Mouse (Mus musculus): ENCODE results near the gene Slc23a2. TPM values are rescaled to one million over a fixed set of nuclear protein-coding genes. Genes with fewer than 3 reads are reported as not detected.

The Slc23a2 gene
- polyA plus RNA-seq, 1 experiment from 2014 or later: 15.2 TPM

DNA sequence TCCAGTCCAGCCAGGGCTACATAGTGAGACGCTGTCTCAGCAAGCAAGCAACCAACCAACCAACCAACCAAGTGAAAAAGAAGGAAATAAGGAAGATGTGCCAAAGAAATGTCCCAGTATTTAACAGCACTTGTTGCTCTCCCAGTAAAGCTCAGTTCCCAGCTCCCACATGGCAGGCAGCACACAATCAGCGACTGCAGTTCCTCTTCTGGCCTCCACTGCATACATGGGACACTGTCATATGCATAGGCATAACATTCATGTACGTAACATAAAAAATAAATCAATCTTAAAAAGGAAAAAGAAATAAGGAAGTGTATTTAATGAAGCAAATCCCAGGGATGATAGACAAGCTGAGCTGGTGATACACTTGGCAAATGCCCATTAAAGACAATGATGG is 23.9 kb downstream of the Slc23a2 start:
- H3K9me3 ChIP-seq (ENCODE audit: low read length): no peaks in the 10 kb centered on the region

DNA sequence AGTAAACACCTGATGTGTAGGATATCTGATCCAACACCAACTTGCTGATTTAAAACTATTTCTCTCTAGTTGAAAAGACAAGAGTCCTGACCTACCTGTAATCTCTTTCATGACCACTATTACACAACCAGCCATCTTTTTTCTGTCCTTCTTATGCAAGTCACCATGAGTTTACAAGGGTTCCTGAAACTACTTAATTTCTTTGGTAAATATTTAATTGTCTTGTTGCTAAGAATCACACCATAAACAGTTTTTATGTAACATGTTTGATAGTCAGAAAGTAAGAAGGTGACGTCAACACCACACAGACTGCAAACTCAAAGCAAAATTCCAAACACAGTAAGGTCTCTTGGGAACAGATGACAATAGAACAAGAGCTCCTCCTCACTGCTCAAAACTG is 26.3 kb downstream of the Slc23a2 start:
- no peaks in the 10 kb centered on the region for H3K27me3 ChIP-seq (ENCODE audit: insufficient read depth, low read length)

More for the DNA sequence above, 23.9 kb downstream of the Slc23a2 start:
- Histone ChIP-seq H3K27ac (ENCODE audit: low read length) (no peak overlapping the region), H3K27me3 (ENCODE audit: insufficient read depth, low read length) (no peaks in the 10 kb centered on the region), H3K36me3 (ENCODE audit: insufficient read depth, low read length) (no peaks in the 10 kb centered on the region), H3K4me1 (ENCODE audit: insufficient read depth, low read length) (no peaks in the 10 kb centered on the region), H3K4me3 (ENCODE audit: low read length) (no peak overlapping the region), H3K4me2 (replicated peaks; ENCODE audit: low read depth, low read length) (no peak overlapping the region), H3K9ac (replicated peaks; ENCODE audit: low read length) (no peak overlapping the region)
- no peak for ATAC-seq (ENCODE audit: low FRiP score, low TSS enrichment)
- WGBS: 92% methylated on average over 3 of the region's 3 CpGs

DNA sequence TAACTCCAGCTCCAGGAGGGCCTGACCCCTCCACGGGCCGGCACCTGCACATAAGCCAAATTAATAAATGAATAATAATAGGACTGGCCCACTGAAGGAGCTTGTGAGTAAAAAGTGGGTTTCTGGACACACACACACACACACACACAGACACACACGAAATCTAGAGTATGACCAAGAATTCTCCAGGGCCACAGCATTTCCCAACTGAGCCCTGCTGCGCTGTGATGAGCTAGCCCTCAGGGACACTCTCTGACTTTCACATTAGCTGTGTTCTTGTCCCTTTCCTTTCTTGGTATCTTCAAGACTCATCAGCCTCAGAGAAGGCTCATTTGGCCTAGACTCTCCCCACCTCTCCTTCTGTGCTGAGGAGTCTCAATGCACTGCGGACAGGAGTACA is 29.0 kb downstream of the Slc23a2 start:
- Histone ChIP-seq H3K27me3 (ENCODE audit: insufficient read depth, low read length) (no peaks in the 10 kb centered on the region), H3K4me2 (replicated peaks; ENCODE audit: low read depth, low read length) (no peak overlapping the region), H3K9ac (replicated peaks; ENCODE audit: low read length) (no peak overlapping the region), H3K4me1 (ENCODE audit: insufficient read depth, low read length) (peaks cover 16% of the 10 kb centered on the region), H3K9me3 (ENCODE audit: low read length) (no peaks in the 10 kb centered on the region), H3K4me3 (ENCODE audit: low read length) (no peak overlapping the region), H3K36me3 (ENCODE audit: insufficient read depth, low read length) (no peaks in the 10 kb centered on the region), H3K27ac (ENCODE audit: low read length) (no peak overlapping the region)
- WGBS: 84% methylated on average over 5 of the region's 5 CpGs
- no peak for ATAC-seq (ENCODE audit: low FRiP score, low TSS enrichment)

More for the DNA sequence above, 26.3 kb downstream of the Slc23a2 start:
- Histone ChIP-seq H3K4me1 (ENCODE audit: insufficient read depth, low read length) (peaks cover 13% of the 10 kb centered on the region), H3K27ac (ENCODE audit: low read length) (no peak overlapping the region), H3K36me3 (ENCODE audit: insufficient read depth, low read length) (no peaks in the 10 kb centered on the region), H3K4me2 (replicated peaks; ENCODE audit: low read depth, low read length) (no peak overlapping the region), H3K4me3 (ENCODE audit: low read length) (no peak overlapping the region), H3K9ac (replicated peaks; ENCODE audit: low read length) (no peak overlapping the region), H3K9me3 (ENCODE audit: low read length) (no peaks in the 10 kb centered on the region)
- ATAC-seq (ENCODE audit: low FRiP score, low TSS enrichment): no peak
- 85% methylated on average over 1 of the region's 1 CpGs for WGBS

DNA sequence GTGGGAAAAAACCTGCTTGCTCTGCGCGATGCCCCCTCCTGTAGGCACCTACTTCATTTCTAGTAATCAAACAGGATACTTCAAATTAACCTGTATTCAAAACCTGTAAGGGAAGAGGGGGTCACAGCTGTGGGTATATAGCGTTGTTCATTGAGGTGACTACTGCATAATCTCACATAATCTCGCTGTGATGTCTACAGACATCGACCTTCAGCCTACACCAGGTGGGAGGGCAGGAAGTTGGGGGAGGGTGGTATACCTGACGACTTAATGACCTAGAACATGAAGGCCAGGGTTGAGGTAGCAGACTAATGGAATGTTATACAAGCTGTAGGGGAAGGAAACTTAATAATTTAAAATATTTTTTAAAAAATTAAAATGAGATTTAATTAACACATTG is 29.6 kb downstream of the Slc23a2 start:
- Histone ChIP-seq H3K4me3 (ENCODE audit: low read length) (no peak overlapping the region), H3K27me3 (ENCODE audit: insufficient read depth, low read length) (no peaks in the 10 kb centered on the region), H3K9ac (replicated peaks; ENCODE audit: low read length) (no peak overlapping the region), H3K4me1 (ENCODE audit: insufficient read depth, low read length) (peaks cover 20% of the 10 kb centered on the region), H3K27ac (ENCODE audit: low read length) (peak overlapping the region; percentile 43; the same call in 1 of the 2 replicates), H3K9me3 (ENCODE audit: low read length) (no peaks in the 10 kb centered on the region), H3K36me3 (ENCODE audit: insufficient read depth, low read length) (no peaks in the 10 kb centered on the region), H3K4me2 (replicated peaks; ENCODE audit: low read depth, low read length) (no peak overlapping the region)
- WGBS: 44% methylated on average over 6 of the region's 6 CpGs
- ATAC-seq (ENCODE audit: low FRiP score, low TSS enrichment): peak; percentile 16; the same call in 1 of the 2 replicates

DNA sequence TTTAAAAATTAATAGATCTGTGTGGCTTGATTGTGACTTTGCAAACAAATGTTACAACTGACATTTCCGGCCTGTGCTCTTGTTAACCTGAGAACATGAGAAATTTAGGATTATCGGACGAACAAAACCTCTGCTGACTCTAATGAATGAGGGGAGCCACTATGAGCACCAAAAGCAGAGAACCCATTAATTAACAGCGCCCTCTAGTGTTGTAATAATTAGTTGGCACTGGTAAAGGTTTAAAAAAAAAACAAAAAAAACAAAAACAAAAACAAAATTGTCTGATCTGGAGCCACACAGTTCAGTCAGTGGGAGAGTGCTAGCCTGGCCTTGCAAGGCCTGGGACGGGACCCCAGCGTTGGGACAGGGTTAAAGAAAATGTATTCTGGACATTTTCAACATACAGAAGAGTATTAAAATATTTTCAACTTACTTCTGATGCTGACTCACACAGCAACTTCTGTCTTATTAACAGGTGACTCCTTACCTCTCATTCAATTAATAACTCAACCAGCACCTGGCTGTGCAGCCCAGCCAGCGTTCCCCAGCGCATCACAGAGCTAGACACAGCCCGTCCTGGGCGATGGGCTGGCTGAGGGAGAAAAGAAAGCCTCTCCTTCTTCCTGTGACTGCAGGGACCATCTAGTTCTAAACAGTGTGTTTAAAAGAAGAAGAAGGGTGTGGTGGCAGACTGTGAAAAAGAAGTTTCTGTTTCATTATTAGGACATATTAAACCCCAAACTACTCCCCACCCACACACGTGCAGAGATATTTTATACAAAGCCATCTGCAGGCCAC is 30.7 kb downstream of the Slc23a2 start:
- H3K4me1 ChIP-seq (ENCODE audit: insufficient read depth, low read length): peaks cover 20% of the 10 kb centered on the region
- no peaks in the 10 kb centered on the region for H3K9me3 ChIP-seq (ENCODE audit: low read length)
- WGBS: 42% methylated on average over 11 of the region's 11 CpGs
- H3K9ac ChIP-seq (replicated peaks; ENCODE audit: low read length): no peak overlapping the region
- ATAC-seq (ENCODE audit: low FRiP score, low TSS enrichment): no peak; the same call in 1 of the 2 replicates
- no peak overlapping the region for H3K4me3 ChIP-seq (ENCODE audit: low read length)
- no peaks in the 10 kb centered on the region for H3K27me3 ChIP-seq (ENCODE audit: insufficient read depth, low read length)
- peak overlapping the region; percentile 8; the same call in 1 of the 2 replicates for H3K27ac ChIP-seq (ENCODE audit: low read length)
- no peaks in the 10 kb centered on the region for H3K36me3 ChIP-seq (ENCODE audit: insufficient read depth, low read length)
- no peak overlapping the region for H3K4me2 ChIP-seq (replicated peaks; ENCODE audit: low read depth, low read length)

DNA sequence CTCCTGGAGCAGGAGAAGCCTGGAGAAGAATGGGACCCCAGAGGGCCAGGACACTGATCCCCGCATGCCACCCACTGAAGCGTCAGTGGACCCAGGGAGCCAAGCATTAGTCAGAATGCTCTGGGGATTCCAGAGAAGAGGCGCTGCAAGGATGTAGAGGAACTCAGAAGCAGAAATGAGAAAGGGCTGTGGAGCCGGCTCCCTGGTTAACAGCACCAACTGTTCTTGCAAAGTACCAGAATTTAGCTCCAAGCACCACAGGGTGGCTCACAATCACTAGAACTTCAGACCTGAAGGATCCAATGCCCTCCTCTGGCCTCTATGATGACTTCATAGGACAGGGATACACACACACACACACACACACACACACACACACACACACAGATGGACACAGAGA is 32.6 kb downstream of the Slc23a2 start:
- no peak for ATAC-seq (ENCODE audit: low FRiP score, low TSS enrichment)
- H3K27ac ChIP-seq (ENCODE audit: low read length): no peak overlapping the region
- 89% methylated on average over 4 of the region's 4 CpGs for WGBS

DNA sequence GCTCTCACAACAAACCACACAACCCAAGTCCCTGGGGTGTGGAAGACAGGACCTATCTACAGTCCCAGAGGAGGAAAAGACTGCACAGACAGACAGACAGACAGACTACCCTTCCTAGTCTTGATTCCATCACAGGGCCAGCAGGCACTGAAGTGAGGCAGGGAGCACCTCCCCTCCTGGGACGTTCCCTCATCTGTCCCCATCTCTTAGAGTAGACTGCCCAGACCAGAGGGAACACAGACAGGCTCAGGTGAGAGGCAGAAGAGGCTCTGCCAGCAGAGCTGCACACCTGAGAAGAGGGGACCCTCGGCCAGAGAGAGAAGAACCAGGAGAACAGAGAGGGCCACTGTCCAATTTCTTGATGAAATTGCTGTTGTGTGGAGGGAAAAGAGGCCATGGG is 33.0 kb downstream of the Slc23a2 start:
- Histone ChIP-seq H3K4me2 (replicated peaks; ENCODE audit: low read depth, low read length) (no peak overlapping the region), H3K9ac (replicated peaks; ENCODE audit: low read length) (no peak overlapping the region), H3K36me3 (ENCODE audit: insufficient read depth, low read length) (no peaks in the 10 kb centered on the region), H3K27me3 (ENCODE audit: insufficient read depth, low read length) (no peaks in the 10 kb centered on the region), H3K4me3 (ENCODE audit: low read length) (no peak overlapping the region), H3K4me1 (ENCODE audit: insufficient read depth, low read length) (peaks cover 30% of the 10 kb centered on the region), H3K9me3 (ENCODE audit: low read length) (no peaks in the 10 kb centered on the region), H3K27ac (ENCODE audit: low read length) (no peak overlapping the region)
- ATAC-seq (ENCODE audit: low FRiP score, low TSS enrichment): no peak
- WGBS: 76% methylated on average over 2 of the region's 2 CpGs

More for the DNA sequence above, 32.6 kb downstream of the Slc23a2 start:
- Histone ChIP-seq H3K9ac (replicated peaks; ENCODE audit: low read length) (no peak overlapping the region), H3K4me2 (replicated peaks; ENCODE audit: low read depth, low read length) (no peak overlapping the region), H3K4me3 (ENCODE audit: low read length) (no peak overlapping the region), H3K9me3 (ENCODE audit: low read length) (no peaks in the 10 kb centered on the region), H3K27me3 (ENCODE audit: insufficient read depth, low read length) (no peaks in the 10 kb centered on the region), H3K4me1 (ENCODE audit: insufficient read depth, low read length) (peaks cover 26% of the 10 kb centered on the region), H3K36me3 (ENCODE audit: insufficient read depth, low read length) (no peaks in the 10 kb centered on the region)

DNA sequence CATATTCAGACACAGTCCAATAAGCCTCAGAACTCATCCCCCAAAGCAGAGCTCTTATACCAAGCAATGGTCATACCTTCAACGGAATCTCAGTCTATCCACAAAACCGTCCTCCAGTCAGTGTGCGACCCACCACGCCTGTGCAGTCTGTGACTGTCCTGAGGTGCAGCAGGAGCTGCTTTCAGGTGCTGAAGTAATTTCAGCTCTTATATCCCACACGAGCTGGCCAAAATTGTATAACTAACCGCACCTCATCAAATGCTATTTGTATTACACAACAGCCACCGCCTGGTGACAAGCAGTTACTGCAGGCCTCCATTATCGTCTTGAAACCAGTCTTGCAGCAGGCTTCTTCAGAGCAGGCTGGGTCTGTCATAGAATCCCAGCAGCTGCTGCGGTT is 33.6 kb downstream of the Slc23a2 start:
- peak; percentile 36; the same call in 1 of the 2 replicates for ATAC-seq (ENCODE audit: low FRiP score, low TSS enrichment)
- Histone ChIP-seq H3K27me3 (ENCODE audit: insufficient read depth, low read length) (no peaks in the 10 kb centered on the region), H3K9me3 (ENCODE audit: low read length) (no peaks in the 10 kb centered on the region), H3K4me3 (ENCODE audit: low read length) (no peak overlapping the region), H3K9ac (replicated peaks; ENCODE audit: low read length) (no peak overlapping the region), H3K27ac (ENCODE audit: low read length) (no peak overlapping the region), H3K36me3 (ENCODE audit: insufficient read depth, low read length) (no peaks in the 10 kb centered on the region), H3K4me1 (ENCODE audit: insufficient read depth, low read length) (peaks cover 33% of the 10 kb centered on the region), H3K4me2 (replicated peaks; ENCODE audit: low read depth, low read length) (no peak overlapping the region)
- WGBS: 48% methylated on average over 9 of the region's 9 CpGs

DNA sequence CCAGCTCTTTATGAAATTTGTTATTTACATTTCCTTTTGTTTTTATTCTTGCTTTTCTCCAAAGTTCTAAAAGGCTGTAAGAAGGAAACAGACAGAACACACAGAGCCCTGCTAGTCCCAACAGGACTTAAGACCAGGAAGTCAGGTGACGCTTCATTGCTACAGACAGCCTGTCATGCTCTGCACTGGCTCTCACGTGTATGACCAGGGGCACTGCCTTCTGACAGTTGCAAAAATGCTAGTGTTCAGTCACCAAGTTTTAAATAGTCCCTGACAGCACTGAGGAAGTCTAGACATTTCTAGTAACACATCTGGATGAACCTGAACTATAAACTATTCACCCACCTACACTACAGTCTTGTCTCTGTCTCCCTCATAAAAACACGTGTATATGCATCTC is 34.2 kb downstream of the Slc23a2 start:
- WGBS: 41% methylated on average over 3 of the region's 3 CpGs
- H3K9ac ChIP-seq (replicated peaks; ENCODE audit: low read length): no peak overlapping the region
- no peak for ATAC-seq (ENCODE audit: low FRiP score, low TSS enrichment)

DNA sequence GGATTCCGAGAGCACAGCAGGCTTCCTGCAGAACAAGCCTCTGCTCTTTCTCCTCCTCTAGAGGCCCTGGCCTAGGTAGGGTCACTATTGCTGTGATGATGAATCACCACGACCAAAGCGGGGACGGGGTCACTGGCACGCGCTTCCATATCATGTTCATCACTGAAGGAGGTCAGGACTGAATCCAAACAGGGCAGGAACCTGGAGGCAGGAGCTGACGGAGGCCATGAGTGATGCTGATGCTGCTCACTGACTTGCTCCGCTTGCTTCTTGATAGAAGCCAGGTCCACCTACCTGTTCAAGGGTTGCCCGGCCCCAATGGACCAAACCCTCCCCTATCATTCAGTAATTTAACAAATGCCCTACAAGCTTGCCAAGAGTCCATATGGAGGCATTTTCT is 35.9 kb downstream of the Slc23a2 start:
- Histone ChIP-seq H3K9ac (replicated peaks; ENCODE audit: low read length) (no peak overlapping the region), H3K27ac (ENCODE audit: low read length) (no peak overlapping the region), H3K4me1 (ENCODE audit: insufficient read depth, low read length) (peaks cover 28% of the 10 kb centered on the region), H3K9me3 (ENCODE audit: low read length) (no peaks in the 10 kb centered on the region), H3K27me3 (ENCODE audit: insufficient read depth, low read length) (no peaks in the 10 kb centered on the region), H3K36me3 (ENCODE audit: insufficient read depth, low read length) (no peaks in the 10 kb centered on the region), H3K4me2 (replicated peaks; ENCODE audit: low read depth, low read length) (no peak overlapping the region), H3K4me3 (ENCODE audit: low read length) (no peak overlapping the region)
- no peak for ATAC-seq (ENCODE audit: low FRiP score, low TSS enrichment)
- WGBS: 90% methylated on average over 9 of the region's 9 CpGs

More for the DNA sequence above, 34.2 kb downstream of the Slc23a2 start:
- Histone ChIP-seq H3K27ac (ENCODE audit: low read length) (no peak overlapping the region), H3K4me3 (ENCODE audit: low read length) (no peak overlapping the region), H3K27me3 (ENCODE audit: insufficient read depth, low read length) (no peaks in the 10 kb centered on the region), H3K4me1 (ENCODE audit: insufficient read depth, low read length) (peaks cover 39% of the 10 kb centered on the region), H3K9me3 (ENCODE audit: low read length) (no peaks in the 10 kb centered on the region), H3K36me3 (ENCODE audit: insufficient read depth, low read length) (no peaks in the 10 kb centered on the region), H3K4me2 (replicated peaks; ENCODE audit: low read depth, low read length) (no peak overlapping the region)

Data from kidney, embryonic 16.5 days (tissue).